Comparison of ENCODE assay signal across 12 mouse cellular contexts in the genomic region with DNA sequence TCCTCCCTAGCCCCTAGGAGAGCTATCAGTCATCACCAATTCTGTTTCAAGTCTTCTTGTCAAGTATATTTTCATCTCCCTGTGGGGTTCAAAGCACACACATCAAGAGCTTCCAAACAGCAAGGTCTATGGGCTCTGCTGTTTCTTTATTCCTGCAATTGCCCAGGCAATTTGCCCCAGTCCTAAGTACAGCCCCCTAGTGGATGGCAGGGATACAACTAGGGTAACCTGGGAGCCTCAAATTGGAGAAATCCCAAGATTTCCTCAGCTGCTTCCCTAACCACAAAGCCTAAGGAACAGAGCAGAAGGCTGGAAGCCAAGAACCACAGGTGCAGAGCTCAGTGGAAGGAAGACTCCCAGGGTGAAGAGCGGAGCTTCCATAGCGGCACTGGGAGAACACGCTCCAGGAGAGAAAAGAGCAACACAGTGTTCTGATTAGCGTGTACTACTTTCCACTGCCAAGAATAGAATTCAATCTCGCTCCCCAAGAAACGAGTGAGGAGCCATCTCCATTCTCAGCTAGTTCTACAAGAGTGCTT. TPM values are rescaled to one million over a fixed set of nuclear protein-coding genes. Genes with fewer than 3 reads are reported as not detected.
DNase-seq lines count a peak whose midpoint lies in the region; ATAC-seq and TF ChIP-seq lines count a peak whose summit lies in the region.
"Had no signal": no experiment of that assay in that cellular context is flagged by ENCODE, and none has a peak within 500 bp of the region (broad histone marks: within the 10 kb centered on the region; RNA-seq: fewer than 3 reads in every experiment).

No protein-coding gene starts in this region.

- no peak for ATAC-seq in megakaryocyte progenitor cell, adult 5-6 weeks (replicated peaks; ENCODE audit: poor library complexity)
- ATAC-seq: liver, postnatal 0 days had no signal

- no peak overlapping the region for H3ac ChIP-seq in myocyte (ENCODE audit: control insufficient read depth, insufficient read length)

- H3K36me3 ChIP-seq in myocyte (ENCODE audit: control insufficient read depth, insufficient read depth), result no peaks in the 10 kb centered on the region

- TF ChIP-seq POLR2A in myocyte (IDR thresholded peaks at IDR 0.05; ENCODE audit: insufficient read length, low read depth), result no peak

- H3K79me2 ChIP-seq in myocyte (ENCODE audit: control insufficient read depth, insufficient read depth), result no peaks in the 10 kb centered on the region

- no peak overlapping the region for H3K4me3 ChIP-seq in myocyte

- H3K27me3 ChIP-seq in myocyte (ENCODE audit: control insufficient read depth, insufficient read depth, insufficient read length), result no peaks in the 10 kb centered on the region

- intact Hi-C loops in heart, postnatal 25 days (cut with DNase I), result no loop called here

- no peak overlapping the region for H3K4me2 ChIP-seq in myocyte (ENCODE audit: low read depth)

- peak; percentile 95 for DNase-seq in heart, adult 11 months
- no peak for DNase-seq in heart, postnatal 25 days (ENCODE audit: low spot score)
- peak; percentile 49 for DNase-seq in right cerebral cortex, adult 18-20 months
- no peak for DNase-seq in right cerebral cortex, postnatal 4 days
- DNase-seq in cerebellum, postnatal 36 days, result peak; percentile 75 to 86
- no peak for DNase-seq in adipocyte (ENCODE audit: low spot score)
- DNase-seq: adrenal gland, postnatal 25 days; kidney, postnatal 14 days; liver, postnatal 0 days; right cerebral cortex, postnatal 14 days had no signal

TF ChIP-seq in myocyte, 11 proteins besides CTCF, POLR2A, EP300 and RAD21:
- TF ChIP-seq CEBPB (IDR thresholded peaks at IDR 0.05; ENCODE audit: insufficient read depth, poor library complexity, severe bottlenecking) (no peak), SRF (IDR thresholded peaks at IDR 0.05; ENCODE audit: control insufficient read depth, insufficient read length, low read depth) (no peak), E2F4 (IDR thresholded peaks at IDR 0.05; ENCODE audit: insufficient read depth) (no peak), MYOG (IDR thresholded peaks at IDR 0.05; ENCODE audit: control insufficient read depth in 1 of 3, insufficient read depth in 1 of 3, insufficient read length in 2 of 3, low read depth in 2 of 3) (peak in 2 of 3 experiments; percentile 79 to 84), POLR2AphosphoS2 (IDR thresholded peaks at IDR 0.05; ENCODE audit: insufficient read length, low read depth) (no peak), MYOD1 (IDR thresholded peaks at IDR 0.05; ENCODE audit: control insufficient read depth in 1 of 3, insufficient read length in 2 of 3, low read depth in 2 of 3) (peak; percentile 50 to 78 (median 73)), MAX (IDR thresholded peaks at IDR 0.05; ENCODE audit: low read depth) (no peak), TCF3 (IDR thresholded peaks at IDR 0.05; ENCODE audit: insufficient read length, low read depth) (no peak), REST (IDR thresholded peaks at IDR 0.05; ENCODE audit: insufficient read depth, insufficient read length) (no peak), TCF12 (IDR thresholded peaks at IDR 0.05; ENCODE audit: insufficient read depth, poor library complexity, severe bottlenecking) (peak; percentile 65), USF1 (IDR thresholded peaks at IDR 0.05; ENCODE audit: low read depth) (no peak)

RNA-seq across cellular contexts. Expression of a gene that starts 59.3 kb away (rescaled TPM):
- under 1 TPM; 0.31 to 0.34 TPM for total RNA-seq in heart, postnatal 25 days (2021)
- polyA plus RNA-seq in myocyte (2012; fragmentation: generic; extraction: Trizol), result not detected
- 3.6 and 7.5 TPM in 2 replicates for total RNA-seq in megakaryocyte progenitor cell, adult 5-6 weeks (2015)
- 3.6 and 6.1 TPM in 2 replicates for total RNA-seq in megakaryocyte progenitor cell, adult 5-6 weeks (2017)

Comparison
In these comparisons a context has a peak if more than half of its experiments do, and no peak if none do; other contexts are left out.
1. DNase-seq: peak in heart, adult 11 months (single experiment), right cerebral cortex, adult 18-20 months (single experiment) and cerebellum, postnatal 36 days (2 of 2); none in heart, postnatal 25 days (single experiment), right cerebral cortex, postnatal 4 days (single experiment) and adipocyte (single experiment).